Mouse (Mus musculus) hindbrain, embryonic 14.5 days (tissue): Measurements from ENCODE around the gene Ptger3. TPM values are rescaled to one million over a fixed set of nuclear protein-coding genes. Genes with fewer than 3 reads are reported as not detected.

ENCODE experiments used
- ATAC-seq: fragments of 200-750 bp; cut with Nextera tagmentation; 2 replicates; pipeline ENCODE4 v1.8.0; 2017; ENCODE audit warnings: moderate number of reproducible peaks, mild to moderate bottlenecking, moderate TSS enrichment, moderate library complexity; ENCODE audit not compliant: low FRiP score
- DNase-seq: peaks from one replicate; pipeline ENCODE4 v3.0.0-alpha.2; 2015; ENCODE audit warnings: low spot score
- H3K27ac ChIP-seq: fragments of 300-500 bp; sonication (generic); 2 replicates; pipeline ENCODE4 v1.5.1; 2014; ENCODE audit warnings: mild to moderate bottlenecking, moderate library complexity
- H3K27me3 ChIP-seq: fragments of 300-500 bp; sonication (generic); 2 replicates; pipeline ENCODE4 v1.6.1; 2014; ENCODE audit warnings: mild to moderate bottlenecking, low read length, mixed read lengths; ENCODE audit not compliant: control insufficient read depth, insufficient read depth
- H3K36me3 ChIP-seq: fragments of 300-500 bp; sonication (generic); replicated peaks from 2 replicates; pipeline ENCODE4 v1.6.1; 2014; ENCODE audit not compliant: control insufficient read depth, insufficient read depth
- H3K4me1 ChIP-seq: fragments of 300-500 bp; sonication (generic); replicated peaks from 2 replicates; pipeline ENCODE4 v1.6.1; 2014; ENCODE audit warnings: antibody characterized with exemption, low read length, mixed read lengths; ENCODE audit not compliant: control insufficient read depth, insufficient read depth
- H3K4me2 ChIP-seq: fragments of 300-500 bp; sonication (generic); replicated peaks from 2 replicates; pipeline ENCODE4 v1.6.1; 2014; ENCODE audit warnings: mild to moderate bottlenecking, moderate library complexity
- H3K4me3 ChIP-seq: fragments of 300-500 bp; sonication (generic); replicated peaks from 2 replicates; pipeline ENCODE4 v1.5.1; 2014; ENCODE audit warnings: mild to moderate bottlenecking, low read length
- H3K9ac ChIP-seq: fragments of 300-500 bp; sonication (generic); 2 replicates; pipeline ENCODE4 v1.6.1; 2014
- H3K9me3 ChIP-seq: fragments of 300-500 bp; sonication (generic); 2 replicates; pipeline ENCODE4 v1.6.1; 2016; ENCODE audit warnings: low read length; ENCODE audit not compliant: control insufficient read depth
- WGBS: fragments of 180-500 bp; shearing (Covaris S2); extraction: QIAGEN DNeasy Blood & Tissue Kit; methylation state at CpG from one replicate; pipeline ENCODE4 v1.1.7; 2014; 5-methylcytosine and 5-hydroxymethylcytosine counted together
- polyA plus RNA-seq: library from polyadenylated mRNA; unstranded; fragments of >200 nt; fragmentation: Nextera tagmentation; extraction: Ambion mirVana; gene quantifications from 2 replicates; pipeline ENCODE4 v1.2.1, GENCODE M21; 2014

Gene Ptger3
- polyA plus RNA-seq, 1 experiment from 2014 or later, result 7.5 TPM

DNA sequence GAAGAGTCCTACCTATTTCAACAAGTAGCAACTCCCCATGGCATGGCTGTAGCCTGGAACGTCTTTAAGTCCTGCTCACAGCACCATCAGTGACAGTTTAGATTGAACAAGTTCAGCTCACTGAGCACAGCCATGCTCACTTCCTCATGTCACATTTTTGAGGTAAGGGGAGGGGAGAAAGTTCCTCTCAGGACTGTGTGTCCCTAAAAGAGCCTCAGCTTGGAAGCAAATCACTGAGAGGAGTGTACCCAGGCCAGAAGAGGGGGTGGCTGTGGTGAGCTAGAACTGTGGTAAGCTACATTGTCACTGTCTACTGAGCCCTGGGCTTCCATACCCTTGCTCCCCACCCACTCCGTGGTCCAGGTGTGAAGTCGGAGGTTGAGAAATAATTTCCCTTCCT lies 60.7 kb downstream of the Ptger3 start:
- no peaks in the 10 kb centered on the region for H3K36me3 ChIP-seq
- ATAC-seq (no peak), DNase-seq (no peak)
- H3K4me3 ChIP-seq, result no peak overlapping the region
- no peaks in the 10 kb centered on the region for H3K4me1 ChIP-seq
- WGBS, result 84% methylated on average over 3 of the region's 3 CpGs
- no peaks in the 10 kb centered on the region for H3K27me3 ChIP-seq
- no peak overlapping the region for H3K4me2 ChIP-seq
- no peak overlapping the region for H3K9ac ChIP-seq
- no peaks in the 10 kb centered on the region for H3K9me3 ChIP-seq
- H3K27ac ChIP-seq, result no peak overlapping the region

DNA sequence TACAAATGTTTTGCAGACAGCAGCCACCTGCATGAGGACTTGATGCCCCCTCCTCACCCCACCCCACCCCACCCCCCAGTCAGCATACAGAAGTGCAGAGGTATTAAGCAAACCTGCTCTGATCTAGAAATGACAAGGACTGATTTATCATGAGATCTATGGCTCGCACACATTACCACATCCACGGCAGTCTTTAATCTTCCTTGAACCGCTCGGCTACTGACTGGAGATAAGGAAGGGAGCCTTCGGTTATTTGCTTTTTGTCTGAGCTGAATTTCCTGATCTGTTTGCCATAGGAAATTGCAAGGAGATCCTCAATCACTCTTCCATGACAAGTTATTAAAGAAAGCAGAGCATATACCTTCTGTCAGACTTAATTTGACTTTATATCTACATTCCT lies 64.0 kb downstream of the Ptger3 start:
- Histone ChIP-seq H3K4me1 (no peaks in the 10 kb centered on the region), H3K27me3 (no peaks in the 10 kb centered on the region), H3K36me3 (no peaks in the 10 kb centered on the region), H3K9ac (no peak overlapping the region), H3K27ac (no peak overlapping the region), H3K4me3 (no peak overlapping the region), H3K4me2 (no peak overlapping the region), H3K9me3 (no peaks in the 10 kb centered on the region)
- ATAC-seq (no peak), DNase-seq (no peak)
- WGBS, result 78% methylated on average over 5 of the region's 5 CpGs

DNA sequence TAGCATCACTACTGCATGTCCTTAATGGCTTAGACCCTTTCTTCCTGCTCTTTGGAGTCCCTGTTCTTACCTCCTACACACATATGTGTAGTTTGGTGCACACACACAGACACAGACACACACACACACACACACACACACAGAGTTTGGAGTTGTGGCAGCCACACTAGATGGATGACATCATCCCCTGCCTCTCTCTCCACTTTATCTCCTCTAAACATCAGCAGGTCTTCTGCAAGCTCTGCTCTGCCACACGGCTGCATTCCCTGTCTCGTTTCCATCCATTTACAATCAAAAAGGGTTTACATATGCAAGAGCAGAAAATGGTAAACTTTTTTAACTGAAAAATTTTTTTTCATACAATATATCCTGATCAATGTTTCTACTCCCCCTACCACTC lies 64.7 kb downstream of the Ptger3 start:
- no peak overlapping the region for H3K4me3 ChIP-seq
- no peaks in the 10 kb centered on the region for H3K9me3 ChIP-seq
- no peak overlapping the region for H3K4me2 ChIP-seq
- H3K36me3 ChIP-seq, result no peaks in the 10 kb centered on the region
- ATAC-seq (no peak), DNase-seq (no peak)
- no peak overlapping the region for H3K9ac ChIP-seq
- no peak overlapping the region for H3K27ac ChIP-seq
- 82% methylated on average over 2 of the region's 2 CpGs for WGBS
- H3K4me1 ChIP-seq, result no peaks in the 10 kb centered on the region
- no peaks in the 10 kb centered on the region for H3K27me3 ChIP-seq

DNA sequence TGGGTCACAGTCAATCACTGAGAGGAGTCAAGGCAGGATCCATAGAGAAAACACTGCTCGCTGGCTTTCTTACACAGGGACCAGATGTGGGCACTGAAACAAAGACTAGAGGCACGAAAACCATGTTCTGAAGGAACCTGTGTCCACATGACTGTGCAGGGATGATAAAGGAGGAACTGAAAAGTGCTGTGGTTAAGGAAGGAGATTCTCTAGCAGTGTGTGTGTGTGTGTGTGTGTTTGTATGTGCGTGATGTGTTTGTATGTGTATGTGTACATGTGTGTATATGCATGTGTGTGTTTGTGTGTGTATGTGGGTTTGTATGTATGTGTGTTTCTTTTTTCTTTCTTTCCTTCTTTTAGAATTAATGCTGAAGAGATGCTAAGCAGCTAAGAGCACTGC lies 67.7 kb downstream of the Ptger3 start:
- H3K36me3 ChIP-seq, result no peaks in the 10 kb centered on the region
- no peak overlapping the region for H3K4me2 ChIP-seq
- H3K4me1 ChIP-seq, result no peaks in the 10 kb centered on the region
- no peak overlapping the region for H3K27ac ChIP-seq
- H3K9me3 ChIP-seq, result no peaks in the 10 kb centered on the region
- H3K9ac ChIP-seq, result no peak overlapping the region
- H3K27me3 ChIP-seq, result no peaks in the 10 kb centered on the region
- no peak overlapping the region for H3K4me3 ChIP-seq
- WGBS, result 81% methylated on average over 3 of the region's 3 CpGs
- DNase-seq (no peak), ATAC-seq (no peak)

DNA sequence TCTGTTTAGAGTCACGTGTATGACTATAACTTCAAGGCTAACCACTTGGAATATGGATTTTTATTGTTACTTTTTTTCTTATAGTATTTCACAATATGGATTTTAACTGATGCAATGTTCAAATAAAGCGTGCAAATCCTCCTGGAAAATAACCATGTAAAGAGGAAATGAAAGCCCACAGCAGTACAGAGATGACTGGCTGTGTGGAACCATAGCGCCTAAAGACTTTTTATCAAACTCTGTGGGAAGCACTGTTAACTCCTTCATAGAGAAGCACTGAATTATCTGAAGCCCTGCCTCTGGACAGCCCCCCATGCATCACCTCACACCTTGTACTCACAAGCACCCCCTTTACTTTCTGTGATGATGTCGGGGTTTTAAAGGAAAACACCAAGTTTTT lies 69.0 kb downstream of the Ptger3 start:
- DNase-seq (no peak), ATAC-seq (no peak)
- Histone ChIP-seq H3K36me3 (no peaks in the 10 kb centered on the region), H3K4me1 (no peaks in the 10 kb centered on the region), H3K27ac (no peak overlapping the region), H3K4me3 (no peak overlapping the region), H3K9me3 (no peaks in the 10 kb centered on the region), H3K4me2 (no peak overlapping the region), H3K27me3 (no peaks in the 10 kb centered on the region), H3K9ac (no peak overlapping the region)
- 88% methylated on average over 4 of the region's 4 CpGs for WGBS

- Histone ChIP-seq H3K27ac (no peak overlapping the region), H3K4me3 (no peak overlapping the region), H3K9ac (no peak overlapping the region), H3K36me3 (no peaks in the 10 kb centered on the region), H3K27me3 (no peaks in the 10 kb centered on the region), H3K4me2 (no peak overlapping the region), H3K4me1 (no peaks in the 10 kb centered on the region), H3K9me3 (no peaks in the 10 kb centered on the region)
- DNase-seq, result no peak
- ATAC-seq, result no peak
These were observed 70.2 kb downstream of the Ptger3 start for GRCm38 (mm10) chr3:157636887-157637286.

GRCm38 (mm10) chr3:157637341-157637740 lies 70.6 kb downstream of the Ptger3 start:
- DNase-seq (no peak), ATAC-seq (no peak)
- no peaks in the 10 kb centered on the region for H3K4me1 ChIP-seq
- H3K27me3 ChIP-seq, result no peaks in the 10 kb centered on the region
- H3K9me3 ChIP-seq, result no peaks in the 10 kb centered on the region
- no peak overlapping the region for H3K9ac ChIP-seq
- 72% methylated on average over 2 of the region's 2 CpGs for WGBS
- no peak overlapping the region for H3K4me2 ChIP-seq
- no peaks in the 10 kb centered on the region for H3K36me3 ChIP-seq
- no peak overlapping the region for H3K4me3 ChIP-seq
- no peak overlapping the region for H3K27ac ChIP-seq

GRCm38 (mm10) chr3:157641634-157642033 lies 74.9 kb downstream of the Ptger3 start:
- H3K4me1 ChIP-seq, result no peaks in the 10 kb centered on the region
- no peak overlapping the region for H3K4me2 ChIP-seq
- H3K9ac ChIP-seq, result no peak overlapping the region
- WGBS, result 92% methylated on average over 4 of the region's 4 CpGs
- H3K4me3 ChIP-seq, result no peak overlapping the region
- no peaks in the 10 kb centered on the region for H3K27me3 ChIP-seq
- H3K36me3 ChIP-seq, result no peaks in the 10 kb centered on the region
- ATAC-seq, result no peak
- DNase-seq, result no peak
- no peak overlapping the region for H3K27ac ChIP-seq
- no peaks in the 10 kb centered on the region for H3K9me3 ChIP-seq

- Histone ChIP-seq H3K4me1 (no peaks in the 10 kb centered on the region), H3K9me3 (no peaks in the 10 kb centered on the region), H3K9ac (no peak overlapping the region), H3K36me3 (no peaks in the 10 kb centered on the region), H3K4me2 (no peak overlapping the region), H3K4me3 (no peak overlapping the region), H3K27ac (no peak overlapping the region), H3K27me3 (no peaks in the 10 kb centered on the region)
- WGBS, result 90% methylated on average over 7 of the region's 7 CpGs
- DNase-seq, result no peak
- ATAC-seq, result no peak
These were observed 94.9 kb downstream of the Ptger3 start for GRCm38 (mm10) chr3:157661622-157662021.

DNA sequence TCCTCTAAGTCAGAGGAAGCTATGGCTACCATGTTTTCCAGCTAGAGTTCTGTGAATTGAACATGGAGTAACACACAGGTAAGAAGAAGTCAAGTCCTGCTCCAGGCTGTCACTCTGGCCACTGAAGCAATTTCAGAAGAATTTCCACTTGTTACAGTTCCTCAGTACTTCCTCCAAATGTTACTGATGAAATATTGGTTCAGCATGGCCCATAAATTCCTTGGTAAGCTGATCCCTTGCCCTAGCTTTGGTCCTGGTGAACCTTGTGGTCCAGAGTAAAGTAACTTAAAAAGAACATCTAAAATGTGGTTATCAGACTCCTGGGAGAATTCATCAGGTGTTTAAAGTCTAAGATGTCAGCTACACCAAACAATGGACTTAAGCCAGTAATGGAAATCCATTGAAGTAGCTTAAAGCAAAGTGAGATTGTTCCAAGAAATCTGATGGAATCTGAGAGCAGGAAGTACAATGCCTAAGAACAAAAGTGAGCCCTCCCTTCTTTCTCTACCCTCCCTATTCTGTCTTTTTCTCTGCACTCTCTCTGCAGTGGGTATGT lies 97.9 kb downstream of the Ptger3 start:
- H3K4me2 ChIP-seq, result no peak overlapping the region
- no peak overlapping the region for H3K4me3 ChIP-seq
- H3K36me3 ChIP-seq, result no peaks in the 10 kb centered on the region
- H3K27me3 ChIP-seq, result no peaks in the 10 kb centered on the region
- H3K9me3 ChIP-seq, result no peaks in the 10 kb centered on the region
- H3K4me1 ChIP-seq, result no peaks in the 10 kb centered on the region
- ATAC-seq (no peak), DNase-seq (no peak)
- no peak overlapping the region for H3K27ac ChIP-seq
- H3K9ac ChIP-seq, result no peak overlapping the region
